8 mouse cellular contexts compared by ENCODE assay signal in genomic region chr5:143732180-143732891, GRCm38 (mm10). TPM values are rescaled to one million over a fixed set of nuclear protein-coding genes. Genes with fewer than 3 reads are reported as not detected.
DNase-seq lines count a peak whose midpoint lies in the region; ATAC-seq and TF ChIP-seq lines count a peak whose summit lies in the region.

Gene Usp42, minus strand, starts transcription at chr5:143732280.

- under 1% methylated on average over 82 of the region's 82 CpGs for whole genome bisulfite sequencing in hindbrain, embryonic 10.5 days
- WGBS in lung, postnatal 0 days = under 1% methylated on average over 56 of the region's 82 CpGs

- ATAC-seq in frontal cortex, adult (ENCODE audit: low TSS enrichment) = peak; percentile 97
- ATAC-seq in lung, postnatal 0 days = peak; percentile 97

- H3K9me3 ChIP-seq in hindbrain, embryonic 10.5 days = no peaks in the 10 kb centered on the region
- H3K9me3 ChIP-seq in lung, postnatal 0 days (ENCODE audit: low read length) = no peaks in the 10 kb centered on the region

- H3K27ac ChIP-seq in hindbrain, embryonic 10.5 days = peak within 1 kb of the TSS; percentile 96
- H3K27ac ChIP-seq in lung, postnatal 0 days (ENCODE audit: low read length) = peak within 1 kb of the TSS; percentile 89

- H3K4me3 ChIP-seq in hindbrain, embryonic 10.5 days = peak within 1 kb of the TSS; percentile 93
- peak within 1 kb of the TSS; percentile 92 for H3K4me3 ChIP-seq in lung, postnatal 0 days (ENCODE audit: low read depth, low read length)

- TF ChIP-seq CTCF in lung, postnatal 0 days (IDR thresholded peaks at IDR 0.05) = peak; percentile 45

- peak within 1 kb of the TSS; percentile 96 for H3K4me2 ChIP-seq in lung, postnatal 0 days (replicated peaks; ENCODE audit: low read depth, low read length)

- H3K36me3 ChIP-seq in hindbrain, embryonic 10.5 days = peaks cover 8% of the 10 kb centered on the region
- 0 out of 2 replicates have a peak, but pooled peaks cover under 1% of the 10 kb centered on the region for H3K36me3 ChIP-seq in lung, postnatal 0 days (ENCODE audit: insufficient read depth, low read length)

- no peak for TF ChIP-seq EP300 in lung, postnatal 0 days (IDR thresholded peaks at IDR 0.05)

- H3K9ac ChIP-seq in lung, postnatal 0 days (replicated peaks; ENCODE audit: low read depth) = peak within 1 kb of the TSS; percentile 78

- H3K4me1 ChIP-seq in hindbrain, embryonic 10.5 days (replicated peaks) = peaks cover 22% of the 10 kb centered on the region
- H3K4me1 ChIP-seq in lung, postnatal 0 days (ENCODE audit: insufficient read depth, low read depth, low read length) = no peaks in the 10 kb centered on the region

- H3K27me3 ChIP-seq in hindbrain, embryonic 10.5 days (ENCODE audit: insufficient read depth, poor library complexity, severe bottlenecking) = no peaks in the 10 kb centered on the region
- H3K27me3 ChIP-seq in lung, postnatal 0 days (replicated peaks; ENCODE audit: insufficient read depth, low read length) = no peaks in the 10 kb centered on the region

- DNase-seq in MN1 (ENCODE audit: low spot score) = peak; percentile 99
- DNase-seq in cerebellum, adult 9-10 months = peak; percentile 97
- DNase-seq in hindbrain, embryonic 10.5 days (ENCODE audit: low spot score) = peak; percentile 94
- DNase-seq in layer of hippocampus, adult 9-11 months = peak; percentile 98
- DNase-seq in lung, postnatal 0 days (ENCODE audit: low spot score) = peak; percentile 98
- peak; percentile 92 for DNase-seq in ovary, postnatal 14 days (ENCODE audit: low spot score)
- peak; percentile 93 for DNase-seq in thymus, postnatal 14 days

RNA-seq across cellular contexts. Expression of gene Usp42, which starts in this region (rescaled TPM):
- polyA plus RNA-seq in hindbrain, embryonic 10.5 days (2016; fragmentation: Nextera tagmentation; extraction: Ambion mirVana) = 27.0 and 28.4 TPM in 2 replicates
- 7.9 and 8.5 TPM in 2 replicates for polyA plus RNA-seq in lung, postnatal 0 days (2015; fragmentation: Nextera tagmentation; extraction: Ambion mirVana)

Comparison
In these comparisons a context has a peak if more than half of its experiments do, and no peak if none do; other contexts are left out.
1. Peak in every context shown above with its lines: DNase-seq, ATAC-seq, H3K4me3 ChIP-seq and H3K27ac ChIP-seq.